Mouse (Mus musculus) myocyte (in vitro differentiated cells): ENCODE measurements around the gene Arpc4. TPM values are rescaled to one million over a fixed set of nuclear protein-coding genes. Genes with fewer than 3 reads are reported as not detected.

Source experiments
- H3K27me3 ChIP-seq: one replicate; pipeline ENCODE4 v1.6.1; 2011; ENCODE audit not compliant: control insufficient read depth, insufficient read depth, insufficient read length
- H3K36me3 ChIP-seq: one replicate; pipeline ENCODE4 v1.6.1; 2011; ENCODE audit not compliant: control insufficient read depth, insufficient read depth
- H3K4me2 ChIP-seq: one replicate; pipeline ENCODE4 v1.6.1; 2011; ENCODE audit warnings: low read depth, control low read depth
- H3K4me3 ChIP-seq: one replicate; pipeline ENCODE4 v1.5.1; 2011; ENCODE audit warnings: mild to moderate bottlenecking, control low read depth, moderate library complexity
- H3K79me2 ChIP-seq: one replicate; pipeline ENCODE4 v1.6.1; 2011; ENCODE audit not compliant: control insufficient read depth, insufficient read depth
- H3ac ChIP-seq: one replicate; pipeline ENCODE4 v1.6.1; 2011; ENCODE audit not compliant: control insufficient read depth, insufficient read length
- CEBPB ChIP-seq: IDR thresholded peaks from 2 replicates; pipeline ENCODE4 v1.6.1; 2011; ENCODE audit warnings: mild to moderate bottlenecking, moderate library complexity; ENCODE audit not compliant: poor library complexity, insufficient read depth, severe bottlenecking
- E2F4 ChIP-seq: IDR thresholded peaks from one replicate; pipeline ENCODE4 v1.6.1; 2011; ENCODE audit warnings: mild to moderate bottlenecking, control low read depth, moderate library complexity; ENCODE audit not compliant: insufficient read depth
- MAX ChIP-seq: IDR thresholded peaks from one replicate; pipeline ENCODE4 v1.6.1; 2011; ENCODE audit warnings: low read depth, mild to moderate bottlenecking, control low read depth
- MYOD1 ChIP-seq, 3 experiments: IDR thresholded peaks; one replicate each; pipeline ENCODE4 v1.6.1; 2011; ENCODE audit warnings: control low read depth in 2 of 3, low read depth in 2 of 3, mild to moderate bottlenecking in 2 of 3, moderate library complexity in 1 of 3; ENCODE audit not compliant: insufficient read length in 2 of 3, control insufficient read depth in 1 of 3
- MYOG ChIP-seq, 3 experiments: IDR thresholded peaks; one replicate each; pipeline ENCODE4 v1.6.1; 2011; ENCODE audit warnings: control low read depth in 2 of 3, low read depth in 2 of 3, mild to moderate bottlenecking in 2 of 3; ENCODE audit not compliant: insufficient read length in 2 of 3, control insufficient read depth in 1 of 3, insufficient read depth in 1 of 3
- POLR2A ChIP-seq: IDR thresholded peaks from one replicate; pipeline ENCODE4 v1.6.1; 2011; ENCODE audit warnings: low read depth, mild to moderate bottlenecking, control low read depth, moderate library complexity; ENCODE audit not compliant: insufficient read length
- POLR2AphosphoS2 ChIP-seq: IDR thresholded peaks from one replicate; pipeline ENCODE4 v1.6.1; 2011; ENCODE audit warnings: low read depth, control low read depth; ENCODE audit not compliant: insufficient read length
- REST ChIP-seq: IDR thresholded peaks from one replicate; pipeline ENCODE4 v1.6.1; 2011; ENCODE audit warnings: mild to moderate bottlenecking, control low read depth, moderate library complexity; ENCODE audit not compliant: insufficient read depth, insufficient read length
- SRF ChIP-seq: IDR thresholded peaks from one replicate; pipeline ENCODE4 v1.6.1; 2011; ENCODE audit warnings: low read depth; ENCODE audit not compliant: control insufficient read depth, insufficient read length
- TCF12 ChIP-seq: IDR thresholded peaks from one replicate; pipeline ENCODE4 v1.6.1; 2011; ENCODE audit warnings: mild to moderate bottlenecking, control low read depth; ENCODE audit not compliant: poor library complexity, insufficient read depth, severe bottlenecking
- TCF3 ChIP-seq: IDR thresholded peaks from one replicate; pipeline ENCODE4 v1.6.1; 2011; ENCODE audit warnings: low read depth, control low read depth; ENCODE audit not compliant: insufficient read length
- USF1 ChIP-seq: IDR thresholded peaks from one replicate; pipeline ENCODE4 v1.6.1; 2011; ENCODE audit warnings: low read depth, mild to moderate bottlenecking, control low read depth, moderate library complexity
- polyA plus RNA-seq: library from polyadenylated mRNA; unstranded; fragments of >200 nt; fragmentation: generic; extraction: Trizol; gene quantifications from one replicate; pipeline ENCODE4 v1.2.1, GENCODE M21; 2012; ENCODE audit warnings: missing spikeins

The Arpc4 gene
- polyA plus RNA-seq, 1 experiment: 207 TPM

- Histone ChIP-seq H3K27me3 (no peaks in the 10 kb centered on the region), H3K36me3 (no peaks in the 10 kb centered on the region), H3K79me2 (no peaks in the 10 kb centered on the region), H3K4me2 (no peak overlapping the region), H3K4me3 (no peak overlapping the region), H3ac (no peak overlapping the region)
- TF ChIP-seq MAX (no peak), SRF (no peak), MYOD1 (IDR thresholded peaks at IDR 0.05; ENCODE audit: control insufficient read depth in 1 of 3, insufficient read length in 2 of 3, low read depth in 2 of 3) (no peak), USF1 (no peak)
Observed at GRCm38 (mm10) chr6:113405483-113405882, 27.6 kb downstream of the Arpc4 start.

- Histone ChIP-seq H3K36me3 (no peaks in the 10 kb centered on the region), H3ac (no peak overlapping the region), H3K4me2 (no peak overlapping the region), H3K79me2 (no peaks in the 10 kb centered on the region), H3K4me3 (no peak overlapping the region), H3K27me3 (no peaks in the 10 kb centered on the region)
- TF ChIP-seq POLR2AphosphoS2: no peak
- TF ChIP-seq MAX: no peak
- no peak for TF ChIP-seq REST
- no peak for TF ChIP-seq SRF
- TF ChIP-seq MYOG (IDR thresholded peaks at IDR 0.05; ENCODE audit: control insufficient read depth in 1 of 3, insufficient read depth in 1 of 3, insufficient read length in 2 of 3, low read depth in 2 of 3): no peak
- TF ChIP-seq CEBPB: no peak
- TF ChIP-seq USF1: no peak
- no peak for TF ChIP-seq TCF3
- TF ChIP-seq POLR2A: no peak
- no peak for TF ChIP-seq MYOD1 (IDR thresholded peaks at IDR 0.05; ENCODE audit: control insufficient read depth in 1 of 3, insufficient read length in 2 of 3, low read depth in 2 of 3)
- no peak for TF ChIP-seq TCF12
- TF ChIP-seq E2F4: no peak
Observed at GRCm38 (mm10) chr6:113406683-113407082, 28.8 kb downstream of the Arpc4 start.

- TF ChIP-seq CEBPB (no peak), SRF (no peak), MAX (no peak), TCF3 (no peak), USF1 (no peak), REST (no peak), POLR2A (no peak), MYOG (IDR thresholded peaks at IDR 0.05; ENCODE audit: control insufficient read depth in 1 of 3, insufficient read depth in 1 of 3, insufficient read length in 2 of 3, low read depth in 2 of 3) (no peak), E2F4 (no peak), POLR2AphosphoS2 (no peak), TCF12 (no peak), MYOD1 (IDR thresholded peaks at IDR 0.05; ENCODE audit: control insufficient read depth in 1 of 3, insufficient read length in 2 of 3, low read depth in 2 of 3) (no peak)
- H3K79me2 ChIP-seq: no peaks in the 10 kb centered on the region
- no peak overlapping the region for H3K4me2 ChIP-seq
- H3K27me3 ChIP-seq: no peaks in the 10 kb centered on the region
- H3ac ChIP-seq: no peak overlapping the region
- no peak overlapping the region for H3K4me3 ChIP-seq
- no peaks in the 10 kb centered on the region for H3K36me3 ChIP-seq
Observed at GRCm38 (mm10) chr6:113410001-113410400, 32.1 kb downstream of the Arpc4 start.

GRCm38 (mm10) chr6:113416416-113416815 is 38.5 kb downstream of the Arpc4 start:
- no peaks in the 10 kb centered on the region for H3K36me3 ChIP-seq
- H3K79me2 ChIP-seq: no peaks in the 10 kb centered on the region
- TF ChIP-seq MYOD1 (IDR thresholded peaks at IDR 0.05; ENCODE audit: control insufficient read depth in 1 of 3, insufficient read length in 2 of 3, low read depth in 2 of 3) (no peak), POLR2A (no peak), E2F4 (no peak), USF1 (no peak), TCF3 (no peak), SRF (no peak), POLR2AphosphoS2 (no peak), MAX (no peak), TCF12 (no peak), MYOG (IDR thresholded peaks at IDR 0.05; ENCODE audit: control insufficient read depth in 1 of 3, insufficient read depth in 1 of 3, insufficient read length in 2 of 3, low read depth in 2 of 3) (no peak), CEBPB (no peak), REST (no peak)

GRCm38 (mm10) chr6:113418441-113419198 is 40.7 kb downstream of the Arpc4 start:
- H3K36me3 ChIP-seq: no peaks in the 10 kb centered on the region
- no peaks in the 10 kb centered on the region for H3K79me2 ChIP-seq
- H3K27me3 ChIP-seq: no peaks in the 10 kb centered on the region
- peak overlapping the region; percentile 91 for H3K4me2 ChIP-seq
- peak overlapping the region; percentile 42 for H3K4me3 ChIP-seq
- peak overlapping the region; percentile 23 for H3ac ChIP-seq
- TF ChIP-seq SRF: no peak
- TF ChIP-seq MAX: no peak
- no peak for TF ChIP-seq MYOD1 (IDR thresholded peaks at IDR 0.05; ENCODE audit: control insufficient read depth in 1 of 3, insufficient read length in 2 of 3, low read depth in 2 of 3)
- TF ChIP-seq E2F4: no peak
- TF ChIP-seq POLR2AphosphoS2: no peak
- TF ChIP-seq TCF12: no peak
- no peak for TF ChIP-seq MYOG (IDR thresholded peaks at IDR 0.05; ENCODE audit: control insufficient read depth in 1 of 3, insufficient read depth in 1 of 3, insufficient read length in 2 of 3, low read depth in 2 of 3)
- no peak for TF ChIP-seq USF1
- no peak for TF ChIP-seq REST
- no peak for TF ChIP-seq POLR2A

More at GRCm38 (mm10) chr6:113416416-113416815, 38.5 kb downstream of the Arpc4 start:
- no peak overlapping the region for H3K4me3 ChIP-seq
- no peak overlapping the region for H3K4me2 ChIP-seq
- no peak overlapping the region for H3ac ChIP-seq
- no peaks in the 10 kb centered on the region for H3K27me3 ChIP-seq
